Mouse (Mus musculus): ENCODE measurements around the gene Bach1.

- TF ChIP-seq CTCF (IDR thresholded peaks at IDR 0.05; ENCODE audit: low read depth) = no peak
- no peak for TF ChIP-seq EP300 (IDR thresholded peaks at IDR 0.05; ENCODE audit: low read depth)
Measured at GRCm38 (mm10) chr16:87691102-87691501, 7.6 kb upstream of the Bach1 start.

Data from heart, postnatal 0 days (tissue).